Mouse (Mus musculus): ENCODE data around the gene Lsr. TPM values are rescaled to one million over a fixed set of nuclear protein-coding genes. Genes with fewer than 3 reads are reported as not detected.

The Lsr gene
- polyA plus RNA-seq, 1 experiment from 2014 or later, result 101 TPM

DNA sequence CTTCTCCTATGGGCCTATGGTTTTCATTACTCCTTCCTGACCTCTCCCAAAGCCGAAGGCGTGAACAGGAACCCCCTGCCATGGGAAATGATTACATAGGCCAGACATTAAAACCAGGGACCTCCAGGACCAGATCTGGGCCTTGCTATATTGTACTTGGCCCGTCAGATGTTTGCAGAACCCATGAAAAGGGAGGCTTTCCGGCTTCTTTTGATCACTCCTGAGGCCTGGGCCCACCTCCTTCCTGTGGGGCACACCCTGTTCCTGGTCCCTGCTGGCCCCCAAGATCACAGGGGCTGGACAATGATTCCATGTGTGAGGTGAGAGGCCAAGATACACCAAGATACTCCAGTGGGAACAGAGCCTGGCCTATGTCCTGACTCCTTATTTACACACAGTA lies 4.1 kb downstream of the Lsr start:
- DNase-seq (ENCODE audit: low spot score), result no peak
- WGBS, result 57% methylated on average over 4 of the region's 4 CpGs
- TF ChIP-seq EP300 (optimal IDR thresholded peaks at IDR 0.05) (no peak), CTCF (IDR thresholded peaks at IDR 0.05; ENCODE audit: low read depth) (no peak)
- no peaks in the 10 kb centered on the region for H3K27me3 ChIP-seq (ENCODE audit: control insufficient read depth, insufficient read depth, low read length)
- H3K4me1 ChIP-seq (replicated peaks; ENCODE audit: control insufficient read depth, insufficient read depth), result no peaks in the 10 kb centered on the region
- no peak overlapping the region for H3K27ac ChIP-seq (replicated peaks)
- no peak overlapping the region for H3K9ac ChIP-seq (ENCODE audit: low read length)
- no peak overlapping the region for H3K4me2 ChIP-seq (replicated peaks; ENCODE audit: low read depth)
- peaks cover 2% of the 10 kb centered on the region; the same call in 1 of the 2 replicates for H3K36me3 ChIP-seq (ENCODE audit: control insufficient read depth, insufficient read depth, low read length)
- H3K9me3 ChIP-seq (ENCODE audit: control insufficient read depth, low read length), result no peaks in the 10 kb centered on the region
- ATAC-seq (ENCODE audit: low FRiP score, low TSS enrichment), result no peak
- H3K4me3 ChIP-seq (ENCODE audit: low read depth, low read length), result no peak overlapping the region

DNA sequence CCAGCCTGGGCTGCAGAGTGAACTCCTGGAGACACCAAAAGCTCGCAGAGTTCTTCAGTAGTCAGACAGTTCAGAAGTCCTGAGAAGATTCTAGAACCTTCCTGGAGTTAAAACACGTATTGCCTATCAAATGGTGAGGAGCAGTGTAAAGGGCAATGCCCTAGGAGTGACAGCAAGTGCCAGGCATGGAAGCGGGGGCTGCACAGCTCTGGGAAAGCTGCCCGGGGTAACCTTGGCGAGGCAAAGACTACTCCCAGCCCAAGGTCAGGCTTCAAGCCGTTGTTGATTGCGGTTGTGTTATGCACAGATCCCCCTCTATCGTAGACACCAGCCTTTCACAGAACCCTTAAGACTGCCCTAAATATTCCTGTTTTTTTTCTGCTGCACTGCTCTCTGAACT lies 4.7 kb downstream of the Lsr start:
- ATAC-seq (ENCODE audit: low FRiP score, low TSS enrichment) (no peak), DNase-seq (ENCODE audit: low spot score) (no peak)
- no peak overlapping the region for H3K27ac ChIP-seq (replicated peaks)
- H3K36me3 ChIP-seq (ENCODE audit: control insufficient read depth, insufficient read depth, low read length), result peaks cover 2% of the 10 kb centered on the region; the same call in 1 of the 2 replicates
- H3K4me1 ChIP-seq (replicated peaks; ENCODE audit: control insufficient read depth, insufficient read depth), result no peaks in the 10 kb centered on the region
- H3K9ac ChIP-seq (ENCODE audit: low read length), result no peak overlapping the region
- no peaks in the 10 kb centered on the region for H3K9me3 ChIP-seq (ENCODE audit: control insufficient read depth, low read length)
- no peak overlapping the region for H3K4me2 ChIP-seq (replicated peaks; ENCODE audit: low read depth)
- 87% methylated on average over 8 of the region's 8 CpGs for WGBS
- no peak overlapping the region for H3K4me3 ChIP-seq (ENCODE audit: low read depth, low read length)
- TF ChIP-seq CTCF (IDR thresholded peaks at IDR 0.05; ENCODE audit: low read depth) (no peak), EP300 (optimal IDR thresholded peaks at IDR 0.05) (no peak)
- H3K27me3 ChIP-seq (ENCODE audit: control insufficient read depth, insufficient read depth, low read length), result no peaks in the 10 kb centered on the region

DNA sequence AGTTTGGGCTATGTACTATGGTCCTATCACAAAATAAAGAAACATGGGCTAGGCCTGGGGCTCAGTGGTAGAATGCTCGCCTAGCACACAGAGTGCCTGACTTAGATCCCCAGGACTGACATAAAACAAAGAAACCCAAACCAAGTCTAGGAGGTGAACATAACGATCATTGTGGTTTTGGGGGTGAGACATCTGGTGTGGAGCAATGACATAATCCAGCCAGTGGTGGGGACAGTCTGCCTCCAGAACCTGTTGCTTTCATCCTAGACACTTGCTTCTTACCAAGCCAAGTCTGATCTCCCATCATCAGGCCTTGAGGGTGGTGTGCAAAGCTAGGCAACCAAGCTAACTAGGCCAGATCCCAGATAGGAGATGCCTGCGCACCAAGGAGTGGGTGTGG lies 6.6 kb downstream of the Lsr start:
- Histone ChIP-seq H3K9me3 (ENCODE audit: control insufficient read depth, low read length) (no peaks in the 10 kb centered on the region), H3K36me3 (ENCODE audit: control insufficient read depth, insufficient read depth, low read length) (peaks cover 2% of the 10 kb centered on the region; the same call in 1 of the 2 replicates), H3K4me1 (replicated peaks; ENCODE audit: control insufficient read depth, insufficient read depth) (no peaks in the 10 kb centered on the region), H3K4me2 (replicated peaks; ENCODE audit: low read depth) (no peak overlapping the region), H3K4me3 (ENCODE audit: low read depth, low read length) (no peak overlapping the region), H3K27me3 (ENCODE audit: control insufficient read depth, insufficient read depth, low read length) (no peaks in the 10 kb centered on the region), H3K27ac (replicated peaks) (no peak overlapping the region), H3K9ac (ENCODE audit: low read length) (no peak overlapping the region)
- DNase-seq (ENCODE audit: low spot score) (no peak), ATAC-seq (ENCODE audit: low FRiP score, low TSS enrichment) (no peak)
- TF ChIP-seq CTCF (IDR thresholded peaks at IDR 0.05; ENCODE audit: low read depth), result no peak
- WGBS, result 82% methylated on average over 3 of the region's 3 CpGs

DNA sequence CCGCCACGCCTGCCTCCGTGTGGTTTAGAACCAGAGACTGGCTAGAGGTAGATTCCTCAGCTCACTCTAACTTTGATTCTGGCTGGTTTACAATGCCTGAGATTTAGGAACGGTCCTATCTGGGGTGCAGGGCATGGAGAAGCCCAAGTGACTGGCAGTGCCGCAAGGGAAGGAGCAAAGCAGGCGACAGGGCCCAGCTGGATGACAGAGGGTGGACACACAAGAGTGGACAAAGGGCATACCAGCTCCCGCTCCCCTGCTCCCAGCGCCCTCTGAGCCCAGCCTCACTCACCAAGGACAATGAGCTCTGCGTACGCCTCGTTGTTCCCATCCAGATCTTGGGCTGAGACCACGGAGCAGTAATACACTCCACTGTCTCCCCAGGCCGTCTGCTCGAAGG lies 7.6 kb downstream of the Lsr start:
- 88% methylated on average over 14 of the region's 14 CpGs for WGBS
- H3K27me3 ChIP-seq (ENCODE audit: control insufficient read depth, insufficient read depth, low read length), result no peaks in the 10 kb centered on the region

DNA sequence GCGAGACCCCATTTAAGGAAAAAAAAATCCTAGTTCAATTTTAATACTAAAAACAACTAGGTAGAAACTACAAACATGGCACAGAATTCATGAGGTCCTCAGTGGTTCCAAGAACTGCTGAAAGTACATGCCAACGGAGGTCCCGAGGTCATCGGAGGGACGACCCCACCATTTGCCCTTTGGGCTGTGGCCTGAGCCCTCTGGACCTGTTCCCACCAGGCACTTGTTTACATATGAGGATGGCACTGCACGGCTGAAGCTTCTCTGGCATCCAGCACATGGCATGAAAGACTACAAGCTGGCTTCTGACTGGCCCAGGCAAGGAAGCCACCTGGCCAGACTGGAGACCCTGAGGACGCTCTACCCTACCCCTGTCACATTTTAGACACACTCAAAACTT lies 8.9 kb downstream of the Lsr start:
- 82% methylated on average over 7 of the region's 7 CpGs for WGBS
- H3K9me3 ChIP-seq (ENCODE audit: control insufficient read depth, low read length), result no peaks in the 10 kb centered on the region
- TF ChIP-seq CTCF (IDR thresholded peaks at IDR 0.05; ENCODE audit: low read depth) (no peak), EP300 (optimal IDR thresholded peaks at IDR 0.05) (no peak)

More for the DNA sequence above, 7.6 kb downstream of the Lsr start:
- H3K27ac ChIP-seq (replicated peaks), result no peak overlapping the region
- H3K4me1 ChIP-seq (replicated peaks; ENCODE audit: control insufficient read depth, insufficient read depth), result no peaks in the 10 kb centered on the region
- H3K36me3 ChIP-seq (ENCODE audit: control insufficient read depth, insufficient read depth, low read length), result peaks cover 2% of the 10 kb centered on the region; the same call in 1 of the 2 replicates
- no peak overlapping the region for H3K9ac ChIP-seq (ENCODE audit: low read length)
- TF ChIP-seq EP300 (optimal IDR thresholded peaks at IDR 0.05) (no peak), CTCF (IDR thresholded peaks at IDR 0.05; ENCODE audit: low read depth) (no peak)
- H3K9me3 ChIP-seq (ENCODE audit: control insufficient read depth, low read length), result no peaks in the 10 kb centered on the region
- ATAC-seq (ENCODE audit: low FRiP score, low TSS enrichment) (no peak), DNase-seq (ENCODE audit: low spot score) (no peak)
- no peak overlapping the region for H3K4me2 ChIP-seq (replicated peaks; ENCODE audit: low read depth)
- no peak overlapping the region for H3K4me3 ChIP-seq (ENCODE audit: low read depth, low read length)

DNA sequence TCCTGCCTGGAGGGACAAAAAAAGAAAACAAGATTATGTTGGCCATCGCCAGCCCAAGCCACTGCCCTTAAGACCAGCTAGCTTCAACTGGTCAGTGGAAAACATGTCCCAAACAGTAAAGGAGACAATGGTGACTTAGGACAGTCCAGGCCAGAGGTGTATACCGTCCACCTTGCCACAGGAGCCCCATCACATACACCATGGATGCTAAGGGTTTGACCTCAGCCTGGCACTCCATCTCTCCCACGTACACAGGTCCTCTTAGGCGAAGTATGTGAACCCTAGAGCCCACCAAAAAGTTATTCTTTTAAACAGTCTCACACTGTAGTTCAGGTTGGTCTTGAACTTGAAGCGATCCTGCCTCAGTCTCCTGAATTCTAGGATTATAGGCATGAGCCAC lies 10.4 kb downstream of the Lsr start:
- WGBS, result 93% methylated on average over 5 of the region's 5 CpGs
- H3K9ac ChIP-seq (ENCODE audit: low read length), result no peak overlapping the region
- no peak overlapping the region for H3K4me2 ChIP-seq (replicated peaks; ENCODE audit: low read depth)
- ATAC-seq (ENCODE audit: low FRiP score, low TSS enrichment), result no peak
- H3K9me3 ChIP-seq (ENCODE audit: control insufficient read depth, low read length), result no peaks in the 10 kb centered on the region
- H3K27me3 ChIP-seq (ENCODE audit: control insufficient read depth, insufficient read depth, low read length), result no peaks in the 10 kb centered on the region
- H3K4me3 ChIP-seq (ENCODE audit: low read depth, low read length), result no peak overlapping the region
- TF ChIP-seq EP300 (optimal IDR thresholded peaks at IDR 0.05), result no peak
- no peak for TF ChIP-seq CTCF (IDR thresholded peaks at IDR 0.05; ENCODE audit: low read depth)
- no peak for DNase-seq (ENCODE audit: low spot score)
- H3K4me1 ChIP-seq (replicated peaks; ENCODE audit: control insufficient read depth, insufficient read depth), result peaks cover 6% of the 10 kb centered on the region; the same call in 1 of the 2 replicates
- peaks cover 2% of the 10 kb centered on the region; the same call in 1 of the 2 replicates for H3K36me3 ChIP-seq (ENCODE audit: control insufficient read depth, insufficient read depth, low read length)
- H3K27ac ChIP-seq (replicated peaks), result no peak overlapping the region

More for the DNA sequence above, 8.9 kb downstream of the Lsr start:
- Histone ChIP-seq H3K4me1 (replicated peaks; ENCODE audit: control insufficient read depth, insufficient read depth) (no peaks in the 10 kb centered on the region), H3K27me3 (ENCODE audit: control insufficient read depth, insufficient read depth, low read length) (no peaks in the 10 kb centered on the region), H3K4me2 (replicated peaks; ENCODE audit: low read depth) (no peak overlapping the region), H3K9ac (ENCODE audit: low read length) (no peak overlapping the region), H3K4me3 (ENCODE audit: low read depth, low read length) (no peak overlapping the region), H3K27ac (replicated peaks) (no peak overlapping the region), H3K36me3 (ENCODE audit: control insufficient read depth, insufficient read depth, low read length) (peaks cover 2% of the 10 kb centered on the region; the same call in 1 of the 2 replicates)
- ATAC-seq (ENCODE audit: low FRiP score, low TSS enrichment), result no peak
- DNase-seq (ENCODE audit: low spot score), result no peak

Data from stomach, postnatal 0 days (tissue).